Comparison of ENCODE assay signal across 15 mouse cellular contexts in the genomic region with DNA sequence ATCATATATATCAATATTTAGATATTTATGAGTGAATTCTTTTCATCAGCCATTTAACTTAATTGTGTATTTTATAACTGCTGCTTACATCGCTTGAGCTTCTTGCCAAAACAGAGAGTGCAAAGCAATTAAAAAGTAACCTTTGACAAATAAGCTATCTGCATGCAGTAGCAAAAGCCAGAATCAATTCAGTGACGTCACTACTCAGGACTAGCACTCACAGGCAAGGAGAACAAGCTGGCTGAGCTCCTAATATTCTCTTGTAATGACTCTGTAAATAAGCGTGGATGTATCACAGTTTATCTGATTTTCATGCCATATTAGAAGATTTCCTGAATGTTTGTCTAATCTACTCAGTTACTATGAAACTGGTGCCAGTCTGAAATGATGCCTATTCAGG. TPM values are rescaled to one million over a fixed set of nuclear protein-coding genes. Genes with fewer than 3 reads are reported as not detected.
"Had no signal": no experiment of that assay in that cellular context is flagged by ENCODE, and none has a peak within 500 bp of the region (broad histone marks: within the 10 kb centered on the region; RNA-seq: fewer than 3 reads in every experiment).

No protein-coding gene starts in this region.

- ATAC-seq: liver, embryonic 12.5 days had no signal

- H3K27ac ChIP-seq: kidney, embryonic 15.5 days; limb, embryonic 13.5 days; liver, embryonic 12.5 days; midbrain, embryonic 12.5 days; stomach, postnatal 0 days had no signal

- H3K4me2 ChIP-seq: kidney, embryonic 15.5 days; limb, embryonic 13.5 days; liver, embryonic 12.5 days; lung, embryonic 14.5 days; midbrain, embryonic 12.5 days had no signal

- H3K4me3 ChIP-seq: kidney, embryonic 15.5 days; limb, embryonic 13.5 days; liver, embryonic 12.5 days; megakaryocyte, embryonic 14.5 days; midbrain, embryonic 12.5 days had no signal

- H3K9ac ChIP-seq: kidney, embryonic 15.5 days; limb, embryonic 13.5 days; liver, embryonic 12.5 days; lung, embryonic 14.5 days; midbrain, embryonic 12.5 days had no signal

- H3K36me3 ChIP-seq: kidney, embryonic 15.5 days; limb, embryonic 13.5 days; liver, embryonic 12.5 days; midbrain, embryonic 12.5 days had no signal

- H3K9me3 ChIP-seq: kidney, embryonic 15.5 days; limb, embryonic 13.5 days; liver, embryonic 12.5 days; midbrain, embryonic 12.5 days had no signal

- DNase-seq: kidney, postnatal 14 days; left cerebral cortex, postnatal 4 days; lung, embryonic 14.5 days; lung, postnatal 10 days; lung, postnatal 4 days; thymus, adult 2 months; thymus, postnatal 25 days had no signal

RNA-seq across cellular contexts. Expression of a gene that starts 5.8 kb away (rescaled TPM):
- total RNA-seq: neutrophil, adult 5-6 weeks had no signal
- polyA plus RNA-seq: kidney, embryonic 15.5 days; liver, embryonic 12.5 days; liver, embryonic 16.5 days; lung, embryonic 14.5 days had no signal
